22 mouse cellular contexts compared by ENCODE assay signal in genomic region chr11:89067871-89068490, GRCm38 (mm10). TPM values are rescaled to one million over a fixed set of nuclear protein-coding genes. Genes with fewer than 3 reads are reported as not detected.
DNase-seq lines count a peak whose midpoint lies in the region; ATAC-seq and TF ChIP-seq lines count a peak whose summit lies in the region.
"Had no signal": no experiment of that assay in that cellular context is flagged by ENCODE, and none has a peak within 500 bp of the region (broad histone marks: within the 10 kb centered on the region; RNA-seq: fewer than 3 reads in every experiment).

No protein-coding gene starts in this region.

- no peaks in the 10 kb centered on the region for H3K36me3 ChIP-seq in heart, embryonic 15.5 days
- H3K36me3 ChIP-seq in thymus, adult 2 months (ENCODE audit: control insufficient read depth, insufficient read depth, low read length), result peaks cover 3% of the 10 kb centered on the region; the same call in 1 of the 2 replicates
- H3K36me3 ChIP-seq: forebrain, embryonic 12.5 days; hindbrain, embryonic 15.5 days; liver, embryonic 12.5 days; midbrain, embryonic 15.5 days had no signal

- peak overlapping the region; percentile 43 for H3K27ac ChIP-seq in heart, embryonic 15.5 days
- peak overlapping the region; percentile 91 for H3K27ac ChIP-seq in thymus, adult 2 months (ENCODE audit: control insufficient read depth, insufficient read depth, low read length)
- H3K27ac ChIP-seq: forebrain, embryonic 12.5 days; hindbrain, embryonic 15.5 days; liver, embryonic 12.5 days; macrophage; midbrain, embryonic 15.5 days had no signal

- no peak for TF ChIP-seq CTCF in thymus, adult 2 months (IDR thresholded peaks at IDR 0.05; ENCODE audit: borderline replicate concordance, control insufficient read depth, extremely low read depth, insufficient read depth, low read length, poor library complexity)

- H3K9ac ChIP-seq in heart, embryonic 15.5 days, result no peak overlapping the region
- H3K9ac ChIP-seq: forebrain, embryonic 12.5 days; hindbrain, embryonic 15.5 days; liver, embryonic 12.5 days; midbrain, embryonic 15.5 days had no signal

- no peak overlapping the region for H3K4me2 ChIP-seq in heart, embryonic 15.5 days
- H3K4me2 ChIP-seq: forebrain, embryonic 12.5 days; hindbrain, embryonic 15.5 days; liver, embryonic 12.5 days; midbrain, embryonic 15.5 days had no signal

- no peak for ATAC-seq in heart, embryonic 15.5 days (replicated peaks; ENCODE audit: insufficient number of reproducible peaks, insufficient read depth, low FRiP score, low read depth)
- ATAC-seq: CD4-positive, CD25-positive, alpha-beta regulatory T cell, adult 4 months; liver, embryonic 12.5 days; midbrain, embryonic 15.5 days; Patski had no signal

- no peak for TF ChIP-seq POLR2A in thymus, adult 2 months (IDR thresholded peaks at IDR 0.05; ENCODE audit: control insufficient read depth, extremely low read depth, insufficient read depth, low read length, poor library complexity)

- peaks cover 13% of the 10 kb centered on the region for H3K4me1 ChIP-seq in heart, embryonic 15.5 days (replicated peaks)
- peaks cover 31% of the 10 kb centered on the region for H3K4me1 ChIP-seq in thymus, adult 2 months (replicated peaks; ENCODE audit: control insufficient read depth, insufficient read depth, low read length)
- H3K4me1 ChIP-seq: forebrain, embryonic 12.5 days; hindbrain, embryonic 15.5 days; midbrain, embryonic 15.5 days had no signal

- H3K27me3 ChIP-seq in heart, embryonic 15.5 days, result no peaks in the 10 kb centered on the region
- no peaks in the 10 kb centered on the region for H3K27me3 ChIP-seq in thymus, adult 2 months (ENCODE audit: control insufficient read depth, insufficient read depth, low read length)
- H3K27me3 ChIP-seq: forebrain, embryonic 12.5 days; hindbrain, embryonic 15.5 days; midbrain, embryonic 15.5 days; Patski had no signal

- 57% methylated on average over 11 of the region's 11 CpGs for WGBS in heart, embryonic 15.5 days
- 54% methylated on average over 11 of the region's 11 CpGs for WGBS in thymus, adult 2 months

- H3K4me3 ChIP-seq in heart, embryonic 15.5 days, result no peak overlapping the region
- H3K4me3 ChIP-seq in thymus, adult 2 months (ENCODE audit: control insufficient read depth, insufficient read depth, low read length), result peak overlapping the region; percentile 57
- H3K4me3 ChIP-seq: forebrain, embryonic 12.5 days; hindbrain, embryonic 15.5 days; liver, embryonic 12.5 days; midbrain, embryonic 15.5 days had no signal

- no peaks in the 10 kb centered on the region for H3K9me3 ChIP-seq in heart, embryonic 15.5 days (replicated peaks)
- H3K9me3 ChIP-seq: forebrain, embryonic 12.5 days; hindbrain, embryonic 15.5 days; liver, embryonic 12.5 days; midbrain, embryonic 15.5 days had no signal

- no peak for DNase-seq in heart, adult 8-10 months (ENCODE audit: low spot score)
- DNase-seq in thymus, adult 2 months, result no peak
- DNase-seq in thymus, adult 18-20 months, result no peak
- DNase-seq in ZHBTc4 (ENCODE audit: low read depth, low spot score), result peak; percentile 97
- peak; percentile 25 to 29 for DNase-seq in thymus, postnatal 36 days
- DNase-seq in cerebellum, adult 18-20 months, result no peak
- no peak for DNase-seq in right cerebral cortex, postnatal 10 days (ENCODE audit: low spot score in 2 of 2)
- DNase-seq: cerebellum, adult 2 months; layer of hippocampus, postnatal 36 days; right cerebral cortex, postnatal 14 days had no signal

RNA-seq across cellular contexts. Expression of gene Dgke, which starts 1.3 kb away (rescaled TPM):
- polyA plus RNA-seq in heart, embryonic 15.5 days (2015; fragmentation: Nextera tagmentation; extraction: Ambion mirVana), result 5.7 and 7.4 TPM in 2 replicates
- 10 to 100 TPM in 2 of 4 experiments, 1 to 10 TPM in 2; 7.6 to 14.8 (median 11.0) TPM for total RNA-seq in heart, adult 8-10 months (2022)
- polyA plus RNA-seq in thymus, adult 2 months (2012; rRNA removed), result 81.2 and 84.0 TPM in 2 replicates

RNA-seq across cellular contexts. Expression of gene Gm525, which starts 5.7 kb away (rescaled TPM):
- polyA plus RNA-seq in heart, embryonic 15.5 days (2015; fragmentation: Nextera tagmentation; extraction: Ambion mirVana), result 1.1 and 5.0 TPM in 2 replicates
- under 1 TPM in 1 of 4 experiments, not detected in 3; 0.60 TPM for total RNA-seq in heart, adult 8-10 months (2022)
- polyA plus RNA-seq in thymus, adult 2 months (2012; rRNA removed), result 25.8 and 35.9 TPM in 2 replicates
- total RNA-seq: adrenal gland, adult 18-20 months; common myeloid progenitor, adult 5-6 weeks; layer of hippocampus, postnatal 36 days; left cerebral cortex, postnatal 36 days had no signal
- polyA plus RNA-seq: CD4-positive, CD25-positive, alpha-beta regulatory T cell, adult 4 months; forebrain, embryonic 12.5 days; hindbrain, embryonic 15.5 days; liver, embryonic 12.5 days; macrophage; midbrain, embryonic 15.5 days; neural tube, embryonic 11.5 days; Patski had no signal

Comparison
In these comparisons a context has a peak if more than half of its experiments do, and no peak if none do; other contexts are left out.
1. DNase-seq: peak in ZHBTc4 (single experiment) and thymus, postnatal 36 days (2 of 2); none in heart, adult 8-10 months (single experiment), thymus, adult 2 months (single experiment), thymus, adult 18-20 months (0 of 2), cerebellum, adult 18-20 months (0 of 2) and right cerebral cortex, postnatal 10 days (0 of 2).